Mouse (Mus musculus): ENCODE data around the gene Gmip.

Gmip gene

DNA sequence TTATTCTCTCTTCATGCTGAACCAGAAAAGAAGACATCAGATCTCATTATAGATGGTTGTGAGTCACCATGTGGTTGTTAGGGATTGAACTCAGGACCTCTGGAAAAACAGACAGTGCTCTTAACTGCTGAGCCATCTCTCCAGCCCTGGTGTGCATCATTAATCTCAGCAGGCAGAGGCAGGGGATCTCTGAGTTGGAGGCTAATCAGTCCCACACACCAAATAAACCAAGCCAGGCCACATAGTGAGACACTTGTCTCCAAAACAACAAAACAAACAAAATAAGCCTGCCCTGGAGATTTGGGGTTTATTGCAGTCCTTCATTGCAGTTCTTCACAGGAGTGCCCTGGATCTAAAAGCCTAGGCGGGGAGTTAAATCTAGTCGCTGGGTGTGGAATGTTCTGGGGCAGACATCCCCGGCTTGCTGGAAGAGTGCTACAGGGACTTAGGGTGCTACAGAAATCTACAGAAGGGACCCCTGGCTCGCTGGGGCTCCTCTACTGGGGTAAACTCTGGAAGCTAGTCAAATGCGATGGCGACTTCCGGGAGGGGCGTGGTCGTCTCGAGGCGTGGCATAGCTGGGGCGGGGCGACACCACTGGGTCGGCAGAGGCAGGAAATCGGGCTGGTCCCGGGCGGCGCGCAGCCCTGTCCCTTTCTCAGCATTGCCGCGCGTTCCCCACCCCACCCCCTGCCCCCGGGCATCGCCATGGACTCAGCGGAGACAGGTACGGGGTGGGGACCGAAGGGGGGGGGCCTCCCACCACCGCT lies at the start of gene Gmip:
Gene Gmip (plus strand): TSS at position 586 of the 770 bp plus-strand sequence.
- DNase-seq (ENCODE audit: low spot score) = peak; percentile 80

DNA sequence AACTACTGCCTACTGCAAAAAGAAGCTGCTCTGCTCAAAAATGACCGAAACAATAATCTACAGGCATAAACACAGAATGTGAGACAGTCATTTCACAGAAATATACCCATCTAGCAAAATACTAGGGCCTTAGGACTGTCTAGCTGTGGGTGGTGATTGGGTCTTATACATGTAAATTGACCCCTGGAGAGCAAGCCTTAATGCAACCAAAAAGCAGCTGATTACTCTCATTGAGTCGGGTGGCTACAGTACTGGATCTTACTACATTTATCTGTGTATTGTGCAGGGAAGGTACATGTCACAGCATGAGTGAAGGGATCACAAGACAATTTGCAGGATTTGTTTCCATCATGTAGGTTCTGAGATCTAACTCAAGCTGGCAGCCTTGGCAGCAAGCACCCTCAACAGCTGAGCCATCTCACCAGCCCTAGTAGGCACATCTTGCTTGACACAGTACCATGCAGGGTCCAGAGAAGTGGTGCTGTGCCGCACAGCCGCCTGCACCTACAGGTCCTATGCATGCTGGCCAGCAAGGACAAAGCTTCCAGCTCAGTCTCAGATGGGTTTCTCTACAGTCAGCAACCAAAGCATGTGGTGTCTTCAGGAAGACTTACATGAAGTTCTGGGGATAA lies 46.5 kb upstream of the Gmip start:
- DNase-seq (ENCODE audit: low spot score) = no peak

GRCm38 (mm10) chr8:69771221-69771620 lies 37.3 kb upstream of the Gmip start:
- DNase-seq (ENCODE audit: low spot score) = no peak

DNA sequence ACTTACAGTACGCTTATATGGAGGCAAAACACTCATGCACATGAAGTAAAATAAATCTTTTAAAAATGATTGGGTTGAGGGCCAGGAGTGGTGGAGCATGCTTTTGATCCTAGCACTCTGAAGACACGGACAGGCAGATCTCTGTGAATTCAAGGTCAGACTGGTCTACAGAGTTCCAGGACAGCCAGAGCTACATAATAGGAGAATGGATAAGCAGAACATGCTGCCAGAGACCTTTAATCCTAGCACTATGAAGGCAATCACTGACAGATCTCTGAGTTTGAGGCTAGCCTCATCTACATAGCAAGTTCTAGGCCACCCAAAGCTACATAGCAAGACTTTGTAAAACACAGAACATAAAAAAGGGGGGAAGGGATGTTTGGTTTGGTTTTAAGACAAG lies 36.4 kb upstream of the Gmip start:
- DNase-seq (ENCODE audit: low spot score) = no peak

DNA sequence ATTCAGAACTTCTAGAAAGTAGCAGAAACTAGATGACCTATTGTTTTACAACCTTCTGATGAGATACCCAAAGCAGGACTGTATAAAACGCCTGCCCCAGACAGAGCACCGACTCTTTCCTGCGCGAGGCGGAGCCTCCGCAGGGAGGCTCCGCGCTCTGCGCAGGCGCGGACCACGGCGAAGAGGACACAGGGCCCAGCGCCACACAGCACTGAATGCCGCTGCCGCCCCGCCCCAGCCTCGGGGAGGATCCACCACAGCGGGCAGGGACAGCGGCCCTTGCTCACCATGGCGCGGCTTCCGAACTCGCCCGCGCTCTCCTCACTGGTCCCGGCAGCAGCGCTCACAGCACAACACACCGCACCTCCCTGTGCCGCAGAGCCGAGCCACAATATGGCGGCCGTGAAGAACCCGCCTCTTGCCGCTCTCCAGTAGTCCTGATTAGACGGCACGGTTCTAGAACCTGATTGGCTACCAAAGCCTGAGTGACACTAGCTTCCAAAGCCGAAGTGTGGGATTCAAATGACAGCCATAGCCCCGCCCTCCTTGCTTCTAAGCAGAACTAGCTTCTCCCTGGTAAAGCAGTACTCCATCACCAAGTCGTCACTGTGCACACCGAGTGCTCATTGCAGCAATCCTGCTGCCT lies 33.9 kb upstream of the Gmip start, which contains the start of gene Gm20422:
Gene Gm20422 (minus strand): TSS at position 384 of the 646 bp plus-strand sequence.
- DNase-seq (ENCODE audit: low spot score) = peak; percentile 98

- no peak for DNase-seq (ENCODE audit: low spot score)
Observed at GRCm38 (mm10) chr8:69775149-69775534, 33.3 kb upstream of the Gmip start.

GRCm38 (mm10) chr8:69777111-69777510 lies 31.4 kb upstream of the Gmip start:
- no peak for DNase-seq (ENCODE audit: low spot score)

DNA sequence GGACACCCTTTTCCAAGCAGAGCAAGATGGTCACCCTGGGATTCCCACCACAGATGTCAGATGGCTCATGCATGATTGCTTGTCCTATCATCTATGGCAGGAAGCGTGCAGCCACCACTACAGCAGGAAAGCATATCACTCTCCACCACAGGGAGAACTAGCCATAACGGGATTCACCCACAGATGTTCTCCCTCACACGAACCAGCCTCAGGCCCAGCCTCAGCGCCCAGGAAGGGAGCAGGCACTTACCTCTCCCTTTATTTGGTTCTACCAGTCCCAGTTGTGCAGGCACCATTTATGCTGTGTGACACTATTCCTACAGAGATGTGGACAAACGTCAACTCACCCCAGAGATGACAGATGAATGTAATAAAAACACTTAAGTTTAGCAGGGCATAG lies 19.4 kb upstream of the Gmip start:
- no peak for DNase-seq (ENCODE audit: low spot score)

DNA sequence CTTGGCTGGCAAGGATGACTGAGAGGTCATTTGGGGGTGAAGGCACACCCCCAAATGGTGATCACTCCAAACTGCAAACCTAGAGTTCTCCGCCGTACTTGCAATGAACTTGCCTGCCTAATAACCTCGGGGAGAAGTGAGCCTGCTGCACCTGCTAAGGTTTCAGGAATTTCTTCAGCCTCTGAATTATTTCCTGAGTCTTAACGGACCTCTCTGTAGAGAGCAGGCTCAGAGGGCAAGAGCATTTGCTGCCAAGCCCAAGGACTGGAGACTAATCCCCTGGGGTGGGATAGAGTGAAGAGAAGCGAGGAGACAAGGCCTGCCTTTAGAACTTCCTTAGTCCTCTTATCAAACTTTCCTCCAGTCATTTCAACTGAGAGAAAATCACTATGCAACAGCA lies 18.7 kb upstream of the Gmip start:
- DNase-seq (ENCODE audit: low spot score) = no peak

- DNase-seq (ENCODE audit: low spot score) = no peak
Observed at GRCm38 (mm10) chr8:69790364-69790763, 18.1 kb upstream of the Gmip start.

GRCm38 (mm10) chr8:69790773-69791367 lies 17.6 kb upstream of the Gmip start, which contains the start of the genes Atp13a1 and Zfp866:
Atp13a1 (plus strand) TSS chr8:69791163.
Zfp866 (minus strand) TSS chr8:69791178.
- peak; percentile 93 for DNase-seq (ENCODE audit: low spot score)

DNA sequence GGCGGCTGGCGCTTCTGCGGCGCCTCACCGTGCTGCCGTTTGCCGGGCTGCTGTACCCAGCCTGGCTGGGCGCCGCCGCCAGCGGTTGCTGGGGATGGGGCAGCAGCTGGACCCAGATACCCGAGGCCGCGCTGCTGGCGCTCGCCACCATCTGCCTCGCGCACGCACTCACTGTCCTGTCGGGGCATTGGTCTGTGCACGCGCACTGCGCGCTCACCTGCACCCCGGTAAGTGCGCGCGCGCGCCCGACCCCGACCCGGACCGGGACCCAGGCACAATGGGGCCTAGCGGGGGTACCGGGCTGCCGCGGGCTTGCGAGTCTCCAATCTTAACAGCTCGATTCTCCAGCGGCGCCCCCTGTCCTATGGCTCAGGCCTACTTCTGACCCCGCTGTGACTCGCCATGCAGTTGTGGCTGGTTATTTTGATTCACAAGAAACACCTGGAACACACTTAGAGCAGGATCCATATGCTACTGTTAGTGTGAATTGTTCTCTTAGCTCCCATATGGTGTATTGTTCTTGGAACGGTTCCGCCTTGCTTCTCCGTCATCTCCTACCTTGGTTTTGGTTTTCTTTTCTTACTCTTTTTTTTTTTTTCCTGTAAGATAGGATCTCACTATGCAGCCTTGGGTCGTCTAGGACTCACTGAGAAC lies 16.9 kb upstream of the Gmip start:
- DNase-seq (ENCODE audit: low spot score) = peak; percentile 41

DNA sequence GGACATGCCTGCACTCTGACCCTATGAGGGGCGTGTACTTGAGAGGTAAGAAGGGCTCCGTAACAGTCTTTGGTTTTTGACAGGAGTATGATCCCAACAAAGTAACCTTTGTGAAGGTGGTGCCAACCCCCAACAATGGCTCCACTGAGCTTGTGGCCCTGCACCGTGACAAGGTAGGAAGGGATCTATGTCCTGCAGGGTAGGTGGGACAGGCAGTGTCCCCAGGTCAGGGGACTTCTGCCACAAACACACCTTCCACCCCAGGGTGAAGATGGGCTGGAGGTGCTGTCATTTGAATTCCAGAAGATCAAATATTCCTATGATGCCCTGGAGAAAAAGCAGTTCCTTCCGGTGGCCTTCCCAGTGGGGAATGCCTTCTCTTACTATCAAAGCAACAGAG lies 14.8 kb upstream of the Gmip start:
- no peak for DNase-seq (ENCODE audit: low spot score)

DNA sequence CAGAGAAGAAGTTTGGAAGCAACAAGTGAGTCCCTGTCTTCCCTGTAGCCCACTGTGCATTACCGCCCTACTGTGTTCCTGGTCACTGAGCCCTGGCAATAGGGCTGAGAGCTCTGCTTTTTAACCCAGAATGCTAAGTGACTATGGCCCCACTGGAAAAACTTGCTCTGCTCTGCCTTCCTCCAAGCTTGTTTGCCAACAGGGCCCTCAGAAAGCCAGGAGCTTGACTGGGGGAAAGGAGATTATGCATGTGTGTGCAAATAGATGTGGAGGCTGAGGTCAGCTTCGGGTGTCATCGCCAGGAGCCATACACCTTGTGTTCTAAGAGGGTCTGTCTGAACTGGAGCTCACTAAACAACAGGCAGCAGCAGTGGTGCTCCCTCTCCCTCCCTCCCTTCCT lies 14.4 kb upstream of the Gmip start:
- no peak for DNase-seq (ENCODE audit: low spot score)

- DNase-seq (ENCODE audit: low spot score) = no peak
Observed at GRCm38 (mm10) chr8:69794901-69795300, 13.6 kb upstream of the Gmip start.

DNA sequence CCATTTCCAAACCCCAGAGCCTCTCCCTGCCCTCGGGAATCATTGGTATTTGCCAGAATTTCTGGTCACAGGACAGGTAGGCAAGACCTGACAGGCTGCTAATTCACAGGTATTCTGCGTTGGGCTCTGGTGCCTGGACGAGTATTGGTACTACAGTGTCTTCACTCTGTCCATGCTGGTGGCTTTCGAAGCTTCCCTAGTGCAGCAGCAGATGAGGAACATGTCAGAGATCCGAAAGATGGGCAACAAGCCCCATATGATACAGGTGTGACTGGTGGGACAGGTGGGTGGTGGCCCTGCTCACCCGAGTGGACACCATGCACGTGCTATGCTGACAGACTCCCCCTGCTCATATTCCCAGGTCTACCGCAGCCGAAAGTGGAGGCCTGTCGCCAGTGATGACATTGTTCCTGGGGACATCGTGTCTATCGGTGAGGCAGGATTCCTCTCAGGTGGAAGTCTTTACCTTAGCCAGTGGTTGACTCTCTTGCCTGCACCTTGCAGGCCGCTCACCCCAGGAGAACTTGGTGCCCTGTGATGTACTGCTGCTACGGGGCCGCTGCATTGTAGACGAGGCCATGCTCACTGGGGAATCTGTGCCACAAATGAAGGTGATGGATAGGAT lies 11.6 kb upstream of the Gmip start:
- DNase-seq (ENCODE audit: low spot score) = no peak

GRCm38 (mm10) chr8:69797661-69798060 lies 10.8 kb upstream of the Gmip start:
- DNase-seq (ENCODE audit: low spot score) = no peak

GRCm38 (mm10) chr8:69799261-69799660 lies 9.2 kb upstream of the Gmip start:
- no peak for DNase-seq (ENCODE audit: low spot score)

DNA sequence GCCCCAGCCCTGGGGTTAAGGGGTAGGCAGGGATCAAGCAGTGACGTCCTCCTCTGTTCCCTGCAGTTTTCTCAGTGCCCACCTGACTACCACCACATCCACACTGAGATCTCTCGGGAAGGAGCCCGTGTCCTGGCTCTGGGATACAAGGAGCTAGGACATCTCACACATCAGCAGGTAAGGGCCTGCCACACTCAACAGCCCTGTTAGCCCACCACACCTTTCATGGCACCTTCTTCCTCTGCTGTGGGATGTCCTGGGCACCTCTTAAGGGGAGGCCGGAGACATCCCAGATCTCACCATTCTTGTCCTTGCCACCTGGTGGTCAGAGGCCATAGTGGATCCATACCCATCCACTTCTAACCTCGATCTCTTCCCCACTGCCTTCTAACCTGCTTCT lies 8.5 kb upstream of the Gmip start:
- DNase-seq (ENCODE audit: low spot score) = no peak

- no peak for DNase-seq (ENCODE audit: low spot score)
Observed at GRCm38 (mm10) chr8:69801796-69802195, 6.7 kb upstream of the Gmip start.

- no peak for DNase-seq (ENCODE audit: low spot score)
Observed at GRCm38 (mm10) chr8:69802216-69802615, 6.3 kb upstream of the Gmip start.

GRCm38 (mm10) chr8:69803366-69803765 lies 5.1 kb upstream of the Gmip start:
- DNase-seq (ENCODE audit: low spot score) = no peak

Data from retina, embryonic 14.5 days (tissue).